10 mouse cellular contexts compared by ENCODE assay signal in the genomic region with DNA sequence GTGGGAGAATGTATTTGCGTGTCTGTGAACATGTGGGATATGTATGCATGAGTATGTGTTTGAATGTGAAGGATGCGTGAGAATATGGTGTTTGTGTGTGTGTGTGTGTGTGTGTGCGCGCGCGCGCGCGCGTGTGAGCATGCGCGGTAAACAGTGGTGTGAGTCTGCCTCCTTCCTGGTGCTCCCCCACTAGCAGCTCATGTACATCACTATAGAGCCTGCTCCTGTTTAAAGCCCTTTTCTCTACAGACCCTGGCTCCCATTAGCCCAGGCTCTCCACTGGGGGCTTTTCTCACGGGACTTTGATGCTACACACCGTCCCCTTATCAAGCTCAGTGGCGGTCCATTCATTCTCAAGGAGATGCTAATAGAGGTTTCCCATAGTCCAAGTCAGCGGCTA. TPM values are rescaled to one million over a fixed set of nuclear protein-coding genes. Genes with fewer than 3 reads are reported as not detected.
DNase-seq lines count a peak whose midpoint lies in the region; ATAC-seq lines count a peak whose summit lies in the region.
"Had no signal": no experiment of that assay in that cellular context is flagged by ENCODE, and none has a peak within 500 bp of the region (broad histone marks: within the 10 kb centered on the region; RNA-seq: fewer than 3 reads in every experiment).

No protein-coding gene starts in this region.

- no peak overlapping the region for H3K27ac ChIP-seq in heart, embryonic 13.5 days (replicated peaks)
- H3K27ac ChIP-seq in forebrain, embryonic 16.5 days (ENCODE audit: low read length), result peak overlapping the region; percentile 76
- H3K27ac ChIP-seq in midbrain, embryonic 12.5 days (replicated peaks), result no peak overlapping the region

- intact Hi-C loops in heart, postnatal 14 days (cut with DNase I), result no loop called here

- no peaks in the 10 kb centered on the region for H3K9me3 ChIP-seq in heart, embryonic 13.5 days
- H3K9me3 ChIP-seq in forebrain, embryonic 16.5 days (ENCODE audit: control insufficient read depth, low read length), result no peaks in the 10 kb centered on the region
- no peaks in the 10 kb centered on the region for H3K9me3 ChIP-seq in midbrain, embryonic 12.5 days

- H3K36me3 ChIP-seq in heart, embryonic 13.5 days, result no peaks in the 10 kb centered on the region
- H3K36me3 ChIP-seq in forebrain, embryonic 16.5 days (ENCODE audit: control insufficient read depth, insufficient read depth), result no peaks in the 10 kb centered on the region
- no peaks in the 10 kb centered on the region for H3K36me3 ChIP-seq in midbrain, embryonic 12.5 days

- H3K4me3 ChIP-seq in heart, embryonic 13.5 days, result peak overlapping the region; percentile 26; the same call in 1 of the 2 replicates
- H3K4me3 ChIP-seq in forebrain, embryonic 16.5 days (replicated peaks; ENCODE audit: low read length), result no peak overlapping the region
- no peak overlapping the region for H3K4me3 ChIP-seq in midbrain, embryonic 12.5 days

- 43% methylated on average over 16 of the region's 16 CpGs for WGBS in heart, embryonic 13.5 days
- 44% methylated on average over 16 of the region's 16 CpGs for WGBS in forebrain, embryonic 16.5 days
- 31% methylated on average over 16 of the region's 16 CpGs for WGBS in midbrain, embryonic 12.5 days

- DNase-seq in heart, postnatal 14 days, result no peak
- peak; percentile 65 for DNase-seq in ZHBTc4 (ENCODE audit: low read depth, low spot score)
- no peak for DNase-seq in urinary bladder, postnatal 14 days (ENCODE audit: low spot score)
- DNase-seq in layer of hippocampus, postnatal 25 days (ENCODE audit: extremely low spot score in 1 of 2, low spot score in 1 of 2), result no peak
- DNase-seq in kidney, adult 11 months, result no peak
- DNase-seq: lung, postnatal 10 days had no signal

- no peak for ATAC-seq in heart, embryonic 13.5 days (ENCODE audit: extremely low read depth, insufficient number of reproducible peaks, low FRiP score, low TSS enrichment)
- ATAC-seq in forebrain, embryonic 16.5 days, result peak; percentile 52; the same call in 1 of the 2 replicates
- no peak for ATAC-seq in midbrain, embryonic 12.5 days (ENCODE audit: low FRiP score, low read depth)

- H3K27me3 ChIP-seq in heart, embryonic 13.5 days (replicated peaks), result peaks cover 5% of the 10 kb centered on the region; the same call in 1 of the 2 replicates
- no peaks in the 10 kb centered on the region for H3K27me3 ChIP-seq in forebrain, embryonic 16.5 days (replicated peaks; ENCODE audit: control insufficient read depth, insufficient read depth, low read length)
- H3K27me3 ChIP-seq in midbrain, embryonic 12.5 days, result no peaks in the 10 kb centered on the region

- H3K9ac ChIP-seq in heart, embryonic 13.5 days, result no peak overlapping the region
- H3K9ac ChIP-seq in forebrain, embryonic 16.5 days (replicated peaks; ENCODE audit: low read depth, low read length), result 0 out of 2 replicates have a peak overlapping the region, but pooled peaks have one; percentile 4
- no peak overlapping the region for H3K9ac ChIP-seq in midbrain, embryonic 12.5 days (replicated peaks)

- H3K4me1 ChIP-seq in heart, embryonic 13.5 days, result no peaks in the 10 kb centered on the region
- H3K4me1 ChIP-seq in forebrain, embryonic 16.5 days (replicated peaks; ENCODE audit: control insufficient read depth, insufficient read depth, low read length), result peaks cover 17% of the 10 kb centered on the region
- 0 out of 2 replicates have a peak, but pooled peaks cover 6% of the 10 kb centered on the region for H3K4me1 ChIP-seq in midbrain, embryonic 12.5 days

- peak overlapping the region; percentile 52 for H3K4me2 ChIP-seq in heart, embryonic 13.5 days
- H3K4me2 ChIP-seq in forebrain, embryonic 16.5 days (ENCODE audit: low read length), result peak overlapping the region; percentile 36
- peak overlapping the region; percentile 37 for H3K4me2 ChIP-seq in midbrain, embryonic 12.5 days (replicated peaks)

RNA-seq across cellular contexts. Expression of a gene that starts 23.0 kb away (rescaled TPM):
- polyA plus RNA-seq in heart, embryonic 13.5 days (2015; fragmentation: Nextera tagmentation; extraction: Ambion mirVana), result 14.1 and 14.6 TPM in 2 replicates
- 10 to 100 TPM; 45.7 to 47.5 TPM for total RNA-seq in heart, postnatal 14 days (2021)
- 6.9 TPM in 2 replicates for polyA plus RNA-seq in forebrain, embryonic 16.5 days (2015; fragmentation: Nextera tagmentation; extraction: Ambion mirVana)
- polyA plus RNA-seq in midbrain, embryonic 12.5 days (2016; fragmentation: Nextera tagmentation; extraction: Ambion mirVana), result 10.5 and 12.9 TPM in 2 replicates
- total RNA-seq in layer of hippocampus, postnatal 25 days (2021), result 10 to 100 TPM; 19.2 to 22.5 TPM

RNA-seq across cellular contexts. Expression of a gene that starts 32.5 kb away (rescaled TPM):
- polyA plus RNA-seq in heart, embryonic 13.5 days (2015; fragmentation: Nextera tagmentation; extraction: Ambion mirVana), result 1.8 and 2.4 TPM in 2 replicates
- under 1 TPM; 0.10 to 0.22 TPM for total RNA-seq in heart, postnatal 14 days (2021)
- 51.6 and 56.0 TPM in 2 replicates for polyA plus RNA-seq in forebrain, embryonic 16.5 days (2015; fragmentation: Nextera tagmentation; extraction: Ambion mirVana)
- 12.7 and 14.5 TPM in 2 replicates for polyA plus RNA-seq in midbrain, embryonic 12.5 days (2016; fragmentation: Nextera tagmentation; extraction: Ambion mirVana)
- 10 to 100 TPM; 35.6 to 36.4 TPM for total RNA-seq in layer of hippocampus, postnatal 25 days (2021)
- total RNA-seq: neutrophil, adult 5-6 weeks had no signal
